Mouse (Mus musculus): Measurements from ENCODE around the gene Cdc42bpb.

GRCm38 (mm10) chr12:111422852-111423251 is 45.3 kb upstream of the Cdc42bpb start:
- TF ChIP-seq KAT2A (IDR thresholded peaks at IDR 0.05; ENCODE audit: insufficient replicate concordance, low read length): no peak
- no peak for TF ChIP-seq E2F4 (IDR thresholded peaks at IDR 0.05; ENCODE audit: insufficient replicate concordance, low read depth, low read length)
- no peak for TF ChIP-seq CHD2 (IDR thresholded peaks at IDR 0.05; ENCODE audit: low read length)
- TF ChIP-seq CTCF (conservative IDR thresholded peaks at IDR 0.05 in 1 of 2, IDR thresholded peaks at IDR 0.05 in 1 of 2; ENCODE audit: low read depth in 2 of 2, low read length in 2 of 2): no peak
- no peak for TF ChIP-seq USF1 (IDR thresholded peaks at IDR 0.05; ENCODE audit: low read depth, low read length)
- TF ChIP-seq EP300 (IDR thresholded peaks at IDR 0.05; ENCODE audit: low read length): no peak
- no peak for TF ChIP-seq ZNF384 (IDR thresholded peaks at IDR 0.05; ENCODE audit: low read depth, low read length)
- TF ChIP-seq JUN (IDR thresholded peaks at IDR 0.05; ENCODE audit: insufficient read depth, low read depth, low read length): no peak
- TF ChIP-seq ZMIZ1 (IDR thresholded peaks at IDR 0.05; ENCODE audit: low read depth, low read length): no peak
- no peak for TF ChIP-seq ETS1 (conservative IDR thresholded peaks at IDR 0.05; ENCODE audit: low read depth, low read length)
- no peak for TF ChIP-seq POLR2A (IDR thresholded peaks at IDR 0.05; ENCODE audit: low read depth, low read length)
- TF ChIP-seq HCFC1 (IDR thresholded peaks at IDR 0.05; ENCODE audit: low read depth, low read length): no peak
- no peak for TF ChIP-seq RCOR1 (conservative IDR thresholded peaks at IDR 0.05; ENCODE audit: low read depth, low read length)
- TF ChIP-seq CHD1 (IDR thresholded peaks at IDR 0.05; ENCODE audit: low read depth, low read length): no peak
